Mouse (Mus musculus) bone marrow, adult 2 months (tissue): ENCODE data around the gene Etnk1. TPM values are rescaled to one million over a fixed set of nuclear protein-coding genes. Genes with fewer than 3 reads are reported as not detected.
A peak's percentile ranks its signal among the peaks of the same experiment; 100 is the strongest.

Experiments used
- H3K27ac ChIP-seq: fragments of 200-500 bp; 2 replicates; pipeline ENCODE4 v1.5.1; 2012; ENCODE audit warnings: low read depth, mild to moderate bottlenecking, control low read depth, inconsistent platforms, low read length; ENCODE audit not compliant: control insufficient read depth, poor library complexity, insufficient read depth
- H3K4me1 ChIP-seq: fragments of 200-500 bp; 2 replicates; pipeline ENCODE4 v1.6.1; 2011; ENCODE audit warnings: low read length; ENCODE audit not compliant: control insufficient read depth, insufficient read depth
- H3K4me3 ChIP-seq: fragments of 200-500 bp; replicated peaks from 2 replicates; pipeline ENCODE3; 2011; ENCODE audit warnings: mild to moderate bottlenecking, low read depth, low read length, control low read depth; ENCODE audit not compliant: control insufficient read depth
- CTCF ChIP-seq: fragments of 200-500 bp; IDR thresholded peaks from 2 replicates; pipeline ENCODE4 v1.5.1; 2011; ENCODE audit warnings: low read length, control low read depth; ENCODE audit not compliant: control insufficient read depth, insufficient read depth
- POLR2A ChIP-seq: fragments of 200-500 bp; IDR thresholded peaks from 2 replicates; pipeline ENCODE4 v1.6.1; 2011; ENCODE audit warnings: low read depth, mild to moderate bottlenecking, control low read depth, low read length, borderline replicate concordance; ENCODE audit not compliant: control insufficient read depth
- whole genome bisulfite sequencing: fragments of 180-500 bp; shearing (Covaris S2); methylation state at CpG from one replicate; pipeline ENCODE4 v1.1.7; 2018; 5-methylcytosine and 5-hydroxymethylcytosine counted together
- polyA plus RNA-seq: library from polyadenylated mRNA; stranded (reverse); fragments of >200 nt; gene quantifications from 2 replicates; pipeline ENCODE4 v1.2.4, GENCODE M21; 2011; ENCODE audit warnings: low replicate concordance; ENCODE audit not compliant: missing spikeins, insufficient read depth, insufficient read length

Gene Etnk1
- polyA plus RNA-seq, 1 experiment: 19.8 TPM

- WGBS: 75% methylated on average over 4 of the region's 4 CpGs
- no peaks in the 10 kb centered on the region for H3K4me1 ChIP-seq
- H3K27ac ChIP-seq: no peak overlapping the region
- TF ChIP-seq CTCF (no peak), POLR2A (no peak)
- H3K4me3 ChIP-seq: no peak overlapping the region
Observed at GRCm38 (mm10) chr6:143257921-143258320, 90.9 kb downstream of the Etnk1 start.

GRCm38 (mm10) chr6:143259169-143259629 lies 92.2 kb downstream of the Etnk1 start:
- no peaks in the 10 kb centered on the region for H3K4me1 ChIP-seq
- no peak overlapping the region for H3K4me3 ChIP-seq
- 76% methylated on average over 17 of the region's 17 CpGs for WGBS
- no peak overlapping the region for H3K27ac ChIP-seq
- TF ChIP-seq POLR2A: no peak
- no peak for TF ChIP-seq CTCF

GRCm38 (mm10) chr6:143259870-143260559 lies 93.0 kb downstream of the Etnk1 start:
- WGBS: 74% methylated on average over 18 of the region's 18 CpGs
- Histone ChIP-seq H3K4me1 (no peaks in the 10 kb centered on the region), H3K4me3 (no peak overlapping the region), H3K27ac (no peak overlapping the region)
- no peak for TF ChIP-seq POLR2A

- Histone ChIP-seq H3K4me3 (no peak overlapping the region), H3K27ac (no peak overlapping the region), H3K4me1 (no peaks in the 10 kb centered on the region)
- WGBS: 85% methylated on average over 14 of the region's 14 CpGs
- TF ChIP-seq CTCF (no peak), POLR2A (no peak)
Observed at GRCm38 (mm10) chr6:143260560-143261288, 93.7 kb downstream of the Etnk1 start.

GRCm38 (mm10) chr6:143261289-143261665 lies 94.3 kb downstream of the Etnk1 start:
- no peak overlapping the region for H3K27ac ChIP-seq
- H3K4me1 ChIP-seq: no peaks in the 10 kb centered on the region
- H3K4me3 ChIP-seq: no peak overlapping the region
- TF ChIP-seq CTCF (no peak), POLR2A (no peak)
- 81% methylated on average over 8 of the region's 8 CpGs for WGBS

GRCm38 (mm10) chr6:143265482-143265881 lies 98.5 kb downstream of the Etnk1 start:
- Histone ChIP-seq H3K4me1 (no peaks in the 10 kb centered on the region), H3K4me3 (no peak overlapping the region), H3K27ac (no peak overlapping the region)
- TF ChIP-seq POLR2A: no peak
- no peak for TF ChIP-seq CTCF
- 81% methylated on average over 10 of the region's 10 CpGs for WGBS

GRCm38 (mm10) chr6:143279222-143279621 lies 112.2 kb downstream of the Etnk1 start:
- H3K27ac ChIP-seq: no peak overlapping the region
- H3K4me3 ChIP-seq: no peak overlapping the region
- TF ChIP-seq POLR2A (no peak), CTCF (peak; percentile 40; the same call in 1 of the 2 replicates)
- 53% methylated on average over 3 of the region's 3 CpGs for WGBS
- H3K4me1 ChIP-seq: no peaks in the 10 kb centered on the region

Other genes with a start within 250 kb of the Etnk1 start
- gene St8sia1, start 202.8 kb upstream of the Etnk1 start, polyA plus RNA-seq: 0.11 and 0.47 TPM in 2 replicates
- 26.5 and 31.1 TPM in 2 replicates for gene C2cd5, start 67.1 kb upstream of the Etnk1 start, polyA plus RNA-seq